Mouse (Mus musculus) liver, adult (tissue): Measurements from ENCODE around the gene Riox1.

Experiments used
- GATA4 ChIP-seq: IDR thresholded peaks from 2 replicates; pipeline ENCODE4 v1.6.1; 2014; ENCODE audit warnings: mild to moderate bottlenecking, low read length; ENCODE audit not compliant: insufficient replicate concordance

Riox1 gene

GRCm38 (mm10) chr12:83984752-83985151 is 34.3 kb downstream of the Riox1 start, which contains the start of gene Heatr4:
Heatr4 (minus strand) TSS chr12:83984852.
- no peak for TF ChIP-seq GATA4

- no peak for TF ChIP-seq GATA4
These were observed 36.8 kb downstream of the Riox1 start for GRCm38 (mm10) chr12:83987242-83987582.

GRCm38 (mm10) chr12:83987583-83988441 is 37.4 kb downstream of the Riox1 start, which contains the start of gene Acot2:
Acot2 (plus strand) TSS chr12:83987861.
- no peak for TF ChIP-seq GATA4

- no peak for TF ChIP-seq GATA4
These were observed 38.1 kb downstream of the Riox1 start for GRCm38 (mm10) chr12:83988483-83988882.

- no peak for TF ChIP-seq GATA4
These were observed 39.0 kb downstream of the Riox1 start for GRCm38 (mm10) chr12:83989378-83989777.

- TF ChIP-seq GATA4 = no peak
These were observed 46.8 kb downstream of the Riox1 start for GRCm38 (mm10) chr12:83997221-83997620.

- TF ChIP-seq GATA4 = no peak
These were observed 48.1 kb downstream of the Riox1 start for GRCm38 (mm10) chr12:83998341-83999107.

GRCm38 (mm10) chr12:84000418-84000817 is 50.0 kb downstream of the Riox1 start:
- no peak for TF ChIP-seq GATA4
